Mouse (Mus musculus) cerebellum, adult 11 months (tissue): ENCODE measurements around the gene Dnajc4.

ENCODE experiments used
- DNase-seq: peaks from one replicate; pipeline ENCODE4 v3.0.0; 2022

Gene Dnajc4

GRCm38 (mm10) chr19:6992011-6992858, at the start of gene Dnajc4:
TSS of gene Dnajc4 (minus strand) at chr19:6992572.
- DNase-seq: peak; percentile 95

GRCm38 (mm10) chr19:7041171-7041570, 48.8 kb upstream of the Dnajc4 start:
- no peak for DNase-seq

- DNase-seq: no peak
Measured at GRCm38 (mm10) chr19:7040637-7041130, 48.3 kb upstream of the Dnajc4 start.

GRCm38 (mm10) chr19:7039841-7040636, 47.7 kb upstream of the Dnajc4 start, which contains the start of gene Stip1:
TSS of gene Stip1 (minus strand) at chr19:7039967.
- peak; percentile 99 for DNase-seq

GRCm38 (mm10) chr19:7039088-7039720, 46.8 kb upstream of the Dnajc4 start:
- peak; percentile 62 for DNase-seq

- no peak for DNase-seq
Measured at GRCm38 (mm10) chr19:7034006-7034405, 41.6 kb upstream of the Dnajc4 start.

- no peak for DNase-seq
Measured at GRCm38 (mm10) chr19:7029531-7029930, 37.2 kb upstream of the Dnajc4 start.

- peak; percentile 54 for DNase-seq
Measured at GRCm38 (mm10) chr19:7020224-7020641, 27.9 kb upstream of the Dnajc4 start.

GRCm38 (mm10) chr19:7019191-7019590, 26.8 kb upstream of the Dnajc4 start, which contains the start of gene Fermt3:
TSS of gene Fermt3 (minus strand) at chr19:7019469.
- DNase-seq: no peak

GRCm38 (mm10) chr19:7018546-7018945, 26.2 kb upstream of the Dnajc4 start:
- no peak for DNase-seq

- DNase-seq: no peak
Measured at GRCm38 (mm10) chr19:7017541-7018457, 25.4 kb upstream of the Dnajc4 start.

GRCm38 (mm10) chr19:7014481-7015135, 22.2 kb upstream of the Dnajc4 start:
- no peak for DNase-seq

GRCm38 (mm10) chr19:7013984-7014383, 21.6 kb upstream of the Dnajc4 start:
- no peak for DNase-seq

- DNase-seq: no peak
Measured at GRCm38 (mm10) chr19:7012426-7012825, 20.1 kb upstream of the Dnajc4 start.

- no peak for DNase-seq
Measured at GRCm38 (mm10) chr19:7006892-7007593, 14.7 kb upstream of the Dnajc4 start.

GRCm38 (mm10) chr19:6999360-7000063, 7.1 kb upstream of the Dnajc4 start:
- no peak for DNase-seq

GRCm38 (mm10) chr19:6997721-6998290, 5.4 kb upstream of the Dnajc4 start:
- no peak for DNase-seq

GRCm38 (mm10) chr19:6996006-6996405, 3.6 kb upstream of the Dnajc4 start, which contains the start of the genes Nudt22 and Trpt1:
TSS of gene Nudt22 (minus strand) at chr19:6996117.
TSS of gene Trpt1 (plus strand) at chr19:6996131.
- DNase-seq: peak; percentile 83

- DNase-seq: no peak
Measured at GRCm38 (mm10) chr19:6995255-6995991, 3.1 kb upstream of the Dnajc4 start.
